ENCODE assay signal across 1 mouse cellular context in genomic region chr2:180275836-180276235, GRCm38 (mm10).
TF ChIP-seq lines count a peak whose summit lies in the region.

No protein-coding gene starts in this region.

TF ChIP-seq in C2C12, 6 proteins besides CTCF, POLR2A, EP300 and RAD21:
- no peak for TF ChIP-seq CEBPB (IDR thresholded peaks at IDR 0.05; ENCODE audit: low read depth)
